Mouse (Mus musculus): ENCODE results near the gene Hoxc12. TPM values are rescaled to one million over a fixed set of nuclear protein-coding genes. Genes with fewer than 3 reads are reported as not detected.

Gene Hoxc12
- polyA plus RNA-seq, 1 experiment from 2014 or later, result not detected

DNA sequence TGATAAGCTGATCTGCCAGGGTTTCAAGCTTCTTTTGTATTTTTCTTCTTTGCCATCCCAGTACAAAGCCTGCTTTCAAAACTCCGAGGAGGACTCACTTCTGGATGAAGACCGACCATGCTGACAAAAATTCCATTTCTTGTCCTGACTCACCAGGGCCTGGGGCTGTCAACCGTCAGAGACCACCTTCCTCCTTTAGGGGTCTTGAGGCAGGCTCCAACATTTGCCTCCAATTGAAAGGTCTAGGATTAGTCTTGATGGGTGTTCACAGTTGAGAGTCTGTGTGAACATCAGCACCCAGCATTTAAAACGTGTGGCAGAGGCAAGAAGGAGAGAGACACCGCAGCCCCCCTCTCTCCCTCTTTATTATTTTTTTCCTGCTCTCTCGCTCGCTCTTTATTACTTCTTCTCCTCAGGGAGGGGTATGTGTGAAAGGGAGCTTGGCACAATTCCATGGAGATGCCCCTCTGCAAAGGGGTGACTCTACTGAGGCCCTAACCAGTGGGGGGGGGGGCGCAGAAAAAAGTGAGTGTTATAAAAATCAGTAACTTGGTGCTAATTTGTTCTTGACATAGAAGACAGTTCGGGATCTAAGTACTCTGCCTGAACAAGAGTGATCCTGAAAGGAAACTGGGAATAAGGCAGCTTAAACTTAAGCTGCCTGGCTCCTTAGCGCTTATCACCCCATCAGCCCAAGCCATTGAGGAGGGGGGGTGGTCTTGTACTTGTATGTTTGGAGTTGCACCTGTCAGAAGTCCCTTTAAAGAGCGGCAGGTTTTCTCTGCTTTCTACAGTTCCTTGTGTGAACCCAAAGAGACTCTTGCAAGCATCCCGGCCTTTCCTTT is 17.0 kb upstream of the Hoxc12 start:
- ATAC-seq, result no peak
- Histone ChIP-seq H3K4me1 (replicated peaks; ENCODE audit: control insufficient read depth, insufficient read depth, low read length) (peaks cover 10% of the 10 kb centered on the region), H3K9ac (replicated peaks; ENCODE audit: low read depth, low read length) (no peak overlapping the region), H3K4me2 (ENCODE audit: low read length) (no peak overlapping the region), H3K36me3 (ENCODE audit: control insufficient read depth, insufficient read depth) (no peaks in the 10 kb centered on the region), H3K4me3 (replicated peaks; ENCODE audit: low read length) (no peak overlapping the region), H3K27me3 (replicated peaks; ENCODE audit: control insufficient read depth, insufficient read depth, low read length) (peaks cover 86% of the 10 kb centered on the region), H3K9me3 (ENCODE audit: control insufficient read depth, low read length) (no peaks in the 10 kb centered on the region), H3K27ac (ENCODE audit: low read length) (no peak overlapping the region)
- 3% methylated on average over 12 of the region's 12 CpGs for WGBS

GRCm38 (mm10) chr15:102920619-102921018 is 15.9 kb upstream of the Hoxc12 start:
- Histone ChIP-seq H3K4me2 (ENCODE audit: low read length) (peak overlapping the region; percentile 12), H3K4me1 (replicated peaks; ENCODE audit: control insufficient read depth, insufficient read depth, low read length) (peaks cover 10% of the 10 kb centered on the region), H3K9ac (replicated peaks; ENCODE audit: low read depth, low read length) (no peak overlapping the region), H3K36me3 (ENCODE audit: control insufficient read depth, insufficient read depth) (no peaks in the 10 kb centered on the region), H3K27me3 (replicated peaks; ENCODE audit: control insufficient read depth, insufficient read depth, low read length) (peaks cover 89% of the 10 kb centered on the region), H3K9me3 (ENCODE audit: control insufficient read depth, low read length) (no peaks in the 10 kb centered on the region), H3K27ac (ENCODE audit: low read length) (no peak overlapping the region), H3K4me3 (replicated peaks; ENCODE audit: low read length) (no peak overlapping the region; the same call in 1 of the 2 replicates)
- ATAC-seq, result no peak; the same call in 1 of the 2 replicates
- 0% methylated on average over 20 of the region's 20 CpGs for WGBS

DNA sequence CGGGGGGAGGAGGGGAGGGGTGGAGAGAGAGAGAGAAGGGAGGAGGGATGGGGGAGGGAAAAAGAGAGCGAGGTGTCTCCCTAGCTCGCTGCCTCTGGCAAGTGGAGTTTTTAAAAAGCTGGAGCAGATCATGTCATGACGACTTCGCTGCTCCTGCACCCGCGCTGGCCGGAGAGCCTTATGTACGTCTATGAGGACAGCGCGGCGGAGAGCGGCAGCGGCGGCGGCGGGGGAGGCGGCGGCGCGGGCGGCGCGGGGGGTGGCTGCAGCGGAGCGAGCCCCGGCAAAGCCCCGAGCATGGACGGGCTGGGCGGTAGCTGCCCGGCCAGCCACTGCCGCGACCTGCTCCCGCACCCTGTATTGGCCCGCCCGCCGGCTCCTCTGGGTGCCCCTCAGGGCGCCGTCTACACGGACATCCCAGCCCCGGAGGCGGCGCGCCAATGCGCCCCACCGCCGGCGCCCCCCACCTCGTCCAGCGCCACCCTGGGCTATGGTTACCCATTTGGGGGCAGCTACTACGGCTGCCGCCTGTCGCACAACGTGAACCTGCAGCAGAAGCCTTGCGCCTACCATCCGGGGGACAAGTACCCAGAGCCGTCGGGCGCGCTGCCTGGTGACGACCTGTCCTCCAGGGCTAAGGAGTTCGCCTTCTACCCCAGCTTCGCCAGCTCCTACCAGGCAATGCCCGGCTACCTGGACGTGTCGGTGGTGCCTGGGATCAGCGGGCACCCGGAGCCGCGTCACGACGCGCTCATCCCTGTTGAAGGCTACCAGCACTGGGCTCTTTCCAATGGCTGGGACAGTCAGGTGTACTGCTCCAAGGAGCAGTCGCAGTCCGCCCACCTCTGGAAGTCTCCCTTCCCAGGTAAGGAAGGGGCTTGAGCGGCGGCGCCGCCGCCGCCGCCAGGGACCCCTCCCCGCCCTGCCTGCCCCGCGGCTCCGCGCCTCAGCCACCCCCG is 15.2 kb upstream of the Hoxc12 start, which contains the start of gene Hoxc13:
Gene Hoxc13, plus strand, starts transcription at position 51 of the 959 bp plus-strand sequence.
- ATAC-seq, result no peak
- 2% methylated on average over 81 of the region's 88 CpGs for WGBS

DNA sequence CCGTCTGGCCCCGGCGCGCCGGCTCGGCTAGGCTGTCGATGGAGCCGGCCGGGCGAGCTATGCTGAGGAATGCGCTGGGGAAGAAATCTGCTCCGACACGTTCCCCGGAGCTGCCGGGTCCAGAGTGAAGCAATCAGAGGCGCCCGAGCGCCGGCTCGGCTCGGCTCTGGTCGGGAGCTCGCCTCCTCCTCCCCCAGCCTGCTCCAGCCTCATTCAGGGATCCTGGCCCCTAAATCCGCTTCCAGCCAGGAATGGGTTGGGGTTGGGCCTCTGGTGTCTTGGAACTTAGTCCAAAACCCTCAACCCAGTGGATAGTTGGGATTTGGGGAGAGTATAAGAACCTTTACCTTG is 14.6 kb upstream of the Hoxc12 start:
- peaks cover 10% of the 10 kb centered on the region for H3K4me1 ChIP-seq (replicated peaks; ENCODE audit: control insufficient read depth, insufficient read depth, low read length)
- under 1% methylated on average over 24 of the region's 24 CpGs for WGBS
- no peak overlapping the region for H3K4me2 ChIP-seq (ENCODE audit: low read length)
- no peak overlapping the region for H3K9ac ChIP-seq (replicated peaks; ENCODE audit: low read depth, low read length)
- H3K9me3 ChIP-seq (ENCODE audit: control insufficient read depth, low read length), result no peaks in the 10 kb centered on the region
- no peak overlapping the region for H3K4me3 ChIP-seq (replicated peaks; ENCODE audit: low read length)
- H3K36me3 ChIP-seq (ENCODE audit: control insufficient read depth, insufficient read depth), result no peaks in the 10 kb centered on the region
- peaks cover 85% of the 10 kb centered on the region for H3K27me3 ChIP-seq (replicated peaks; ENCODE audit: control insufficient read depth, insufficient read depth, low read length)
- no peak overlapping the region for H3K27ac ChIP-seq (ENCODE audit: low read length)
- no peak for ATAC-seq

More for the DNA sequence above, 15.2 kb upstream of the Hoxc12 start, which contains the start of gene Hoxc13:
- Histone ChIP-seq H3K36me3 (ENCODE audit: control insufficient read depth, insufficient read depth) (no peaks in the 10 kb centered on the region), H3K9me3 (ENCODE audit: control insufficient read depth, low read length) (no peaks in the 10 kb centered on the region), H3K27ac (ENCODE audit: low read length) (no peak within 1 kb of the TSS), H3K4me2 (ENCODE audit: low read length) (peak within 1 kb of the TSS; percentile 31), H3K27me3 (replicated peaks; ENCODE audit: control insufficient read depth, insufficient read depth, low read length) (peaks cover 89% of the 10 kb centered on the region), H3K9ac (replicated peaks; ENCODE audit: low read depth, low read length) (no peak within 1 kb of the TSS), H3K4me1 (replicated peaks; ENCODE audit: control insufficient read depth, insufficient read depth, low read length) (peaks cover 10% of the 10 kb centered on the region), H3K4me3 (replicated peaks; ENCODE audit: low read length) (peak within 1 kb of the TSS; percentile 22; the same call in 1 of the 2 replicates)

GRCm38 (mm10) chr15:102922636-102923500 is 13.7 kb upstream of the Hoxc12 start:
- H3K4me2 ChIP-seq (ENCODE audit: low read length), result no peak overlapping the region
- no peak for ATAC-seq
- H3K36me3 ChIP-seq (ENCODE audit: control insufficient read depth, insufficient read depth), result no peaks in the 10 kb centered on the region
- peaks cover 10% of the 10 kb centered on the region for H3K4me1 ChIP-seq (replicated peaks; ENCODE audit: control insufficient read depth, insufficient read depth, low read length)
- no peak overlapping the region for H3K27ac ChIP-seq (ENCODE audit: low read length)
- no peaks in the 10 kb centered on the region for H3K9me3 ChIP-seq (ENCODE audit: control insufficient read depth, low read length)
- H3K27me3 ChIP-seq (replicated peaks; ENCODE audit: control insufficient read depth, insufficient read depth, low read length), result peaks cover 85% of the 10 kb centered on the region
- no peak overlapping the region for H3K4me3 ChIP-seq (replicated peaks; ENCODE audit: low read length)
- H3K9ac ChIP-seq (replicated peaks; ENCODE audit: low read depth, low read length), result no peak overlapping the region
- 11% methylated on average over 6 of the region's 6 CpGs for WGBS

DNA sequence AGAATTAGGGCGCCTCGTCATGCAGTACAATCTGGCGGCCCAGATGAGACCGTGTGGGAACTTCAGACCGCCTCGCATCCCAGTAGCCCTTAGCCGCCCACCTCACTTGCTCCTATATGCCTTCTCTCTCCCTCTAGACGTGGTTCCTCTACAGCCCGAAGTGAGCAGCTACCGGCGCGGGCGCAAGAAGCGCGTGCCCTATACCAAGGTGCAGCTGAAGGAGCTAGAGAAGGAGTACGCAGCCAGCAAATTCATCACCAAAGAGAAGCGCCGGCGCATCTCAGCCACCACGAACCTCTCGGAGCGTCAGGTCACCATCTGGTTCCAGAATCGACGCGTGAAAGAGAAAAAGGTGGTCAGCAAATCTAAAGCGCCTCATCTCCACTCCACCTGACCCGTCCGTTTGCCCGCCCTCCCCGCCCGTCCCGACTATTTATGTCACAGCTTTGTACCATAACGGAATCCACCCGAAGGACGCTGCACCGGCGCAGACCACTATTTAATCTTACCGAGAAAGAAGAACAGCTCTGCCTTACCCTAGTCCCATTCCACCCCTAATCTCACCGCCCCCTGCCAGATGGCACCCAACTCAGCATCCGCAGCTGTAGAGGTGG is 9.4 kb upstream of the Hoxc12 start:
- Histone ChIP-seq H3K36me3 (ENCODE audit: control insufficient read depth, insufficient read depth) (no peaks in the 10 kb centered on the region), H3K4me2 (ENCODE audit: low read length) (no peak overlapping the region), H3K27ac (ENCODE audit: low read length) (no peak overlapping the region), H3K27me3 (replicated peaks; ENCODE audit: control insufficient read depth, insufficient read depth, low read length) (peaks cover 91% of the 10 kb centered on the region), H3K9me3 (ENCODE audit: control insufficient read depth, low read length) (no peaks in the 10 kb centered on the region), H3K4me1 (replicated peaks; ENCODE audit: control insufficient read depth, insufficient read depth, low read length) (no peaks in the 10 kb centered on the region), H3K9ac (replicated peaks; ENCODE audit: low read depth, low read length) (no peak overlapping the region), H3K4me3 (replicated peaks; ENCODE audit: low read length) (no peak overlapping the region)
- ATAC-seq, result no peak
- WGBS, result under 1% methylated on average over 40 of the region's 40 CpGs

GRCm38 (mm10) chr15:102931706-102932358 is 4.7 kb upstream of the Hoxc12 start:
- no peak overlapping the region for H3K27ac ChIP-seq (ENCODE audit: low read length)
- under 1% methylated on average over 23 of the region's 23 CpGs for WGBS
- H3K4me1 ChIP-seq (replicated peaks; ENCODE audit: control insufficient read depth, insufficient read depth, low read length), result no peaks in the 10 kb centered on the region
- H3K27me3 ChIP-seq (replicated peaks; ENCODE audit: control insufficient read depth, insufficient read depth, low read length), result peaks cover 99% of the 10 kb centered on the region
- no peaks in the 10 kb centered on the region for H3K36me3 ChIP-seq (ENCODE audit: control insufficient read depth, insufficient read depth)
- no peaks in the 10 kb centered on the region for H3K9me3 ChIP-seq (ENCODE audit: control insufficient read depth, low read length)
- H3K4me2 ChIP-seq (ENCODE audit: low read length), result no peak overlapping the region
- ATAC-seq, result no peak
- H3K9ac ChIP-seq (replicated peaks; ENCODE audit: low read depth, low read length), result no peak overlapping the region
- no peak overlapping the region for H3K4me3 ChIP-seq (replicated peaks; ENCODE audit: low read length)

- Histone ChIP-seq H3K4me1 (replicated peaks; ENCODE audit: control insufficient read depth, insufficient read depth, low read length) (no peaks in the 10 kb centered on the region), H3K4me3 (replicated peaks; ENCODE audit: low read length) (no peak overlapping the region), H3K9ac (replicated peaks; ENCODE audit: low read depth, low read length) (no peak overlapping the region), H3K9me3 (ENCODE audit: control insufficient read depth, low read length) (no peaks in the 10 kb centered on the region), H3K4me2 (ENCODE audit: low read length) (no peak overlapping the region), H3K27ac (ENCODE audit: low read length) (no peak overlapping the region), H3K27me3 (replicated peaks; ENCODE audit: control insufficient read depth, insufficient read depth, low read length) (peaks cover 99% of the 10 kb centered on the region), H3K36me3 (ENCODE audit: control insufficient read depth, insufficient read depth) (no peaks in the 10 kb centered on the region)
- 2% methylated on average over 12 of the region's 12 CpGs for WGBS
- ATAC-seq, result no peak
Observed at GRCm38 (mm10) chr15:102934438-102934837, 2.1 kb upstream of the Hoxc12 start.

All from forebrain, embryonic 16.5 days (tissue).